Mouse (Mus musculus): ENCODE measurements around the gene Nln.

The Nln gene

GRCm38 (mm10) chr13:104097190-104097589 is 12.2 kb downstream of the Nln start:
- no peak for DNase-seq (ENCODE audit: low spot score in 2 of 2)

- DNase-seq (ENCODE audit: low spot score in 2 of 2) = no peak
Measured at GRCm38 (mm10) chr13:104095955-104096354, 13.5 kb downstream of the Nln start.

DNA sequence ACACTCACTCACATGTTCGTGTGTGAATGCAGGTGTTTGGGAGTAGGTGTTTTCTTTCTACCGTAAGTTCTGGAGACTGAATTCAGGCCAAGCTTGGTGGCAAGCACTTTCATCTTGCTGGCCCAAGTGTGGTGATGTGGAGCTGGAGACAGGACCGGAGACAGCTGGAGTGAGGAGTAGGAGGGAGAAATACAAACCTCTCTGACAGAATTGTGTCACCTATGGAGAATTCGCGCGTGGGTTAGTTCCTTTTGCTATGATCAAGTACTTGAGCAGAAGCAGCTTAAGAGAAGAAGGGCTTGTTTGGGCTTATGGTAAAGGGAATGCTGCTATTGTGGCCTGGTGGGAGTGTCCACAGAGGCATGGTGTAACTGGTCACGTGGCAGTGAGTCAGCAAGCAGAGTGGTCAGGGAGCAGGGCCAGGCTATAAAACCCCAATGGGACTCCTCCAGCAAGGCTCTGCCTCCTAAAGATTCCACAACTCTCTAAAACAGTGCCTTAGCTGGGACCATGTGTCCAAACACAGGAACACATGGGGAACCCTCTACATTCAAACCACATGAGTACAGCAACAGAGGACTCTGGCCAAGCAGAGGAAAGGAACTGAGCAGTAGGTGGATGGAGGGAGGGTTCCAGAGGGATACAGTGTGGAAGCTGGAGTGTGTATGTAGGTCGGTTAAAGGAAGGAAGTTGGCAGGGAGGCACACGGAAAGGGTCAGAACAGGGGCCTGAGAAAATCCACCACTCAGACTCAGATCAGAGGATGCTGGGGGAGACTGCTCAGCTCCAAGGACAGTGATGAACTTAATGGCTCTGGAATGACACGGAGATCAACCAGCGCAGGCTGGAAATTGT is 14.7 kb downstream of the Nln start:
- no peak for DNase-seq (ENCODE audit: low spot score in 2 of 2)

DNA sequence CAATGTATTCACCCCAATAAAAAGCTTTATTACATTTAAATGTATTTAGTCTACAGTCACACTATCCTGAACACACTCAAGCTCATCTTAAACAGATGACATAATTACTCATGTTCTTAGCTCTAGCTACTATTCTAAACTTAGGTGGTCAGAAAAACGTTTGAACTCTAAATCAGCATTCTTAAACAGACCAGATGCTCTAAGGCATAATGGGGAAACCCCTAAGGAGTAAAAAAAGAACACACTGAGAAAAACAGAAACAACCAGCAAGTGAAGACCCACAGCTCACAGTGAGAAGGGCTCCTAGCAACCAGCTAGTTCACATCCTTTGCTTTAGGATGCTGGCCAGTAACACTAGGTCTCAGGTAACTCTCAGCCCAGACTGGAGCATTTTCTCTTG is 17.7 kb downstream of the Nln start:
- no peak for DNase-seq (ENCODE audit: low spot score in 2 of 2)

DNA sequence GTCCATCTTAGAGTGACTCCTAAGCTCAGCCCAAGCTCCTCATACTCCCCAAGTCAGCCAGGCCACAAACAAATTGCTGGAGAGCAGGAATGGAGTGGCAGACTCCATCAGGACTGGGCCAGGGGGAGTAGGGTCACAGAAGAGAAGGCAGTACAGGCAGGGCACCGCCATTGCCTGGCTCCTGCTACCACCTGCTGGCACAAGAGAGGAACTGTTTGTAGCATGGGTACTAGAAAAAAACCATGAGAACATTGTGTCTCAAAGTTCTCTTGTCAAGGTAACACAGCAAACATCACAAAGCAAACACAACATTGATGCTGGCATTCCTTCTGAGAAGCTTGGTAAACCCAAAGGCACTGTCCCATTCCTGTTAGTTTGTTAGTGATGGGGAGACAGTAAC is 20.0 kb downstream of the Nln start:
- DNase-seq (ENCODE audit: low spot score in 2 of 2) = peak; percentile 19

- no peak for DNase-seq (ENCODE audit: low spot score in 2 of 2)
Measured at GRCm38 (mm10) chr13:104084600-104084999, 24.8 kb downstream of the Nln start.

- no peak for DNase-seq (ENCODE audit: low spot score in 2 of 2)
Measured at GRCm38 (mm10) chr13:104082504-104082903, 26.9 kb downstream of the Nln start.

DNA sequence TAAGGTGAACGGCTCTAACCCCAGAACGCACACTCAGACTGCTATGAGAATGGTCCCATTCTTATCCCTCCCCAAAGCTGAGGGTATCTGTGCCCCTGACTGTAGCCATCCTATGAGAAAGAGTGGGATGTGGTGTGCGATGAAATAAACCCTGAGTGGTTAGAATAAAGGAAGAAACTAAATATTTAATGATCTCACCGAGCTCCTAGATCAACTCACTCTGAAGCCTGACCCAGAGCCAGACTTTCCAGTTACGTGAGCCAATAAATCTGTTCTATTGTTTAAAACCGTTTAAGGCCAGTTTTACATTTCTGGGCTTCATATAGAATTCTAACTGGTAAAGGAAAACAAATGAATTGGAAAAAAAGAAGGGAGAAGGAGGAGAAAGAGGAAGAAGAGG is 32.4 kb downstream of the Nln start:
- no peak for DNase-seq (ENCODE audit: low spot score in 2 of 2)

GRCm38 (mm10) chr13:104074731-104075130 is 34.7 kb downstream of the Nln start:
- peak in 1 of 2 experiments; percentile 5 for DNase-seq (ENCODE audit: low spot score in 2 of 2)

GRCm38 (mm10) chr13:104074230-104074629 is 35.2 kb downstream of the Nln start:
- no peak for DNase-seq (ENCODE audit: low spot score in 2 of 2)

GRCm38 (mm10) chr13:104072351-104072750 is 37.1 kb downstream of the Nln start:
- no peak for DNase-seq (ENCODE audit: low spot score in 2 of 2)

DNA sequence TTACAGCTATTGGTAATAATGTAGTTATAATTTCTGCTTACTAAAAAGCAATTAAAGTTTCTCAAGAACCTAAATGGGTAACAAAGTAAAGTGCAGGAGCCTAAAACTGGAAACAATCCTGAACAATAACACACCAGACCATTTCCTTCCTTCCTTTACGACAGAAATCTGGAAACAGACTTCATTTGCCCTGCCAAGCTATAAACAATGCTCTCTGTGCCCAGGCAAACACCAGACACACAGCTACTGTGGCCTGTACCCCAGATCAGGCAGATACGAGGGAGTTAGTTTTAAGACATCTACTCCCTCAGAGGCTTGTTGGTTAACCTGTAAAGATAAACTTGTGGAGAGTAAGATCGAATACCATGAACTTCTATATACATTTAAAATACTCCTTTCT is 38.7 kb downstream of the Nln start:
- no peak for DNase-seq (ENCODE audit: low spot score in 2 of 2)

GRCm38 (mm10) chr13:104069216-104069615 is 40.2 kb downstream of the Nln start:
- no peak for DNase-seq (ENCODE audit: low spot score in 2 of 2)

- no peak for DNase-seq (ENCODE audit: low spot score in 2 of 2)
Measured at GRCm38 (mm10) chr13:104065649-104066347, 43.6 kb downstream of the Nln start.

DNA sequence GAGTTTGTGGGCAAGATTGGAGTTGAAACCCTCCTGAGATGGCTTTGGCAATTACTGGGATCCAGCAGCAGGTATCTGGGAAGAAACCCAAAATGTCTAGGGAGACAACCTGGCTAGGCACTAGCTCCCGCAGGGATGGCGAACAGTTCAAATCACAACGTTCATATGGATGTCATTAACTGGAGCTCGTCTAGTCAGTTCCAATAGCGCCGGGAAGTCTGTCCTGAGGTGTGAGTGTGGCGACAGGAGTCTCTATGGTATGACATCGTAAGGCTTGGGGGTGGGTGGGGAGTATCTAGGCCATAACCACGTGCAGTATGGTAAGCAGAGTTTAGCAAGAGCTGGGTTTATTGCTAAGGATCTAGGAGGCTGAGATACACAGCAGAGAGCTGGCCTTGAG is 46.4 kb downstream of the Nln start:
- DNase-seq (ENCODE audit: low spot score in 2 of 2) = no peak

DNA sequence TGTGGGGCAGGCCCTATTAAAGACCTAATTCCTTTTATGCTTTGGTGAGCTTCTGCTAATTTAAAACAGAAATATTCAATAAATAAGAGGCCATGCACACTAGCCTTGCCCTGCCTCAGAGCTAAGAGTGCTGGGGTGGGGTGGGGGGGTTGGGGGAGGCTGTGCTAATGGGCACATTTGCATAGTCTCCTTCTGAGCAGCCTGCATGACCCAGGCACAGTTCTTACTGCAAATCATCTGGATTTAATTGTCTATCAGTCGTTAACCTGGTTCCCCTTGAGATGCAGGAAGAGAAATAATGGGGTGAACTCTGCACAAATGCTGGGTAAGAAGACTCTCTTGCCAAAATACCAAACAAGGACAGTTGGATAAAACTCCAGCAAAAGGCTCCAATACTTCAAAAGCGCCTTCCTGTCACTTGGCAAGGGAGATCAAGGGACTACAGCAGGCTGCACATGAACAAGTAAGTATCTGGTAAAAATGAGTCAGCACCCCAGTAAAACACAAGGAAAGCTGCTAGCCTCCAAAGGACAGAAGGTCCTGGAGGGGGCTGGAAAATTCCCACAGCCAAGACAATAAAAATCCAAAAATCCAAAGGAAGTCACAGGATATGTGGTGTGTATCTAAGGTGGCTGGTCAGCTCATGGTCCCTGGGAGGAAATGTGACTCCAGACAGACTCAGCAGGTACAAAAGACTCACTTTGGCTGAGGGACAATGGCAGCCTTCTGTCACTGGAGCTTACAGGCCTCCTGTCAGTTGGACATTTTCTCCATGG is 47.3 kb downstream of the Nln start:
- no peak for DNase-seq (ENCODE audit: low spot score in 2 of 2)

DNA sequence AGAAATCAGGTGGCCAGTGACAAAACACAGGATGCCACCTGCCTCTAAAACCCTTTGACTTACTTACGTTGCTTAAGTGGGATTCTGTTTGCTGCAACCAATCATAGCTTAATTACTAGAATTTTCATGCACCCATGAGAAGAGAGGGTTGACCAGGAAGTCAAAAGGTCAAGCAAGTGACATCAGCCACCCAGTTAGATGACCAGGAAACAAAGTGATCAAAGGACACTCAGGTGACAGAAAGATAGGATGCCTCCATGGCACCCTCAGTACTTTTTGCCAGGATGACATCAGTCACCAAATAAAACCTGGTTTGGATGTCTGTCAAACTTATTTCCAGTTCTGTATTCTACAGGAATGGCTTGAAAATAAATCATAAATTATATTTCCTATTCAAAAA is 49.2 kb downstream of the Nln start:
- no peak for DNase-seq (ENCODE audit: low spot score in 2 of 2)

- no peak for DNase-seq (ENCODE audit: low spot score in 2 of 2)
Measured at GRCm38 (mm10) chr13:104059536-104059935, 49.9 kb downstream of the Nln start.

DNA sequence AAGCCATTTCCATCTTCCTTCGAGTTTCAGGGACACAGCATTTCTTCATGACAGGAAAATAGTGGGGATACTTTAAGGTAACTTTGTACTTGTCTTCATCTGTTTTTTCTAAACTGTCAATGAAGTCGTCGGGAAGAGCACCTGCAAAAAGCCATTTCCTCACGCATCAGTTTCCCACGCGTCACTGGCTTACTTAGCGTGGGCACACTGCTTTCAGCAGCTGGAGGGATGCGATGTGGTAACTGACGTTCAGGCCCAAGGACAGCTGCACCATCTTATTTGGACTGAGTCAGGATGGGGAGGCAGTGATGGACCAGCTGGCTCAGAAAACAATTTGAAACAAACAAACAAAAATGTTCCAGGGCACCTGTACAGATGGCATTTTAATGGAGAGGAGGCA is 50.7 kb downstream of the Nln start:
- no peak for DNase-seq (ENCODE audit: low spot score in 2 of 2)

DNA sequence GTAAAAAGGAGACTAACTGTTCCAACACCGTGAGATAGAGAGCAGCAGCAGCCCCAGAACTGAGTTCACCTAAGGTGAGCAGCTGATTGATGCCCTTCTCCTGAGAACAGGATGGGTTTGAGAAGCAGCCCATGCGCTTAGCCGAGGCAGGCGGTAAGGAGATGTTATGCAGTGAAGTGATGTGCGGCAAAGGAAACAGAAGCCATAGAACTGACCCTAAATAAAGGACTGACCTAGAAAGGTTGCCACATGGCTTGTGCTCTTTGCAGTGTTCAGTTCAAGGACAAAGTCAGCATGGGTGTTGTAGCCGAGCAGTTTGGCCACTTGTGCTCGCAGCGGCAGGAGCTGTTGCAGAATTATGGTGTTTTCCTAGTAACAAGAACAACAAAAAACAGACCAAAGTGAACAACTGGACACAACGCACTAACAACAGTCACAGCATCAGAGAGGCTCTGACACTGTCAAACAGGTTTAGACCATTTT is 57.1 kb downstream of the Nln start:
- DNase-seq (ENCODE audit: low spot score in 2 of 2) = no peak

GRCm38 (mm10) chr13:104048835-104049234 is 60.6 kb downstream of the Nln start:
- DNase-seq (ENCODE audit: low spot score in 2 of 2) = no peak

DNA sequence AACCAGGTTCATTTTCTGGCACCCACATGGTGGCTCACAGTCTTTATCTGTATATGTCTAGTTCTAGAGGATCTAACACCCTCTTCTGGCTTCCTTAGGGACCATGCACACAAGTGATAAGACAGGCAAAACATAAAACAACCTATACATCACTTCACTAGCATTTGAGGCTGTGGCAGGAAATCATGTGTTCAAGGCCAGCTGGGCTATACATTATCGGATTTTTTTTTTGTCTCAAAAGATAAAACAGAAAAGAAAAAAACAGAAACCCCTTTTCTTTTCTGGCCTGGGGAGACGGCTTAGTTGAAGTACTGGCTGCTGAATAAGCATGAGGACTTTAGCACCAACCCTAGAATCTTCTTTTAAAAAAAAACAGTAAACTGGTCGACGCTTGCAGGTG is 64.3 kb downstream of the Nln start:
- DNase-seq (ENCODE audit: low spot score in 2 of 2) = no peak
